Mouse (Mus musculus): ENCODE results near the gene Cyp2e1.

Cyp2e1 gene

DNA sequence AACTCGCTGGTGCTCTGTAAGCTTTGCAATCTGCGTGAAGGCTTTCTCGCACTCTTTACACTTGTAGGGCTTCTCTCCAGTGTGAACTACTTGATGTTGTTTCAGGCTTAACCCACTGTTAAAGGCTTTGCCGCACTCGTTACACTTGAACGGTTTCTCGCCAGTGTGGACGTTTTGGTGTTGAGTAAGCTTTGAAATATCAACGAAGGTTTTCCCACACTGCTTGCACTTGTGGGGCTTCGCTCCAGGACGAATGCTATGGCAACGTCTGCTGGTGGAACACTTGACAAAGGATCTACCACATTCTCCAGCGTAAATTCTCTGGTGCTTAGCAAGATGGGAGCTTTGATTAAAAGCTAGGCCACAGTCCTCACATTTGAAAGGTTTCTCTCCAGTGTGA lies 48.2 kb downstream of the Cyp2e1 start:
- DNase-seq = peak; percentile 12

DNA sequence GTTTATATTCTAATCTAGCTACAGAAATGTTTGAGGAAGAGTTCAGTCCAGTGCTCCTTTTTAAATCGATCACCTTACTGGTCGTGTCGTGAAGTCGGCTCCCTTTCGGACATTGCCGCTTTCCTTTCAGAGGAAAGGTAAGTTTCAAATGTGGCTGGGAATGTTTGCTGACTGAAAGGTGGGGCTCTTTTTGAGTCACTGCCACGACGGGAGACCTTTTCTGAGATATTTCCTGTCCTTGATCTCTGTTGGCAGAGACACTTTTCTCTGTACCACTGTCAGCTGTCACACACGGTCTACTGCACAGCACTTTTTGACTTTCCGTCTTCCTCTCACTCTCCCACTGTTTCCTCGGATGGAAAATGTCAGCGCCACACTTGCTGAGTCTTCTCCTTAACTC lies 49.3 kb downstream of the Cyp2e1 start:
- no peak for DNase-seq

DNA sequence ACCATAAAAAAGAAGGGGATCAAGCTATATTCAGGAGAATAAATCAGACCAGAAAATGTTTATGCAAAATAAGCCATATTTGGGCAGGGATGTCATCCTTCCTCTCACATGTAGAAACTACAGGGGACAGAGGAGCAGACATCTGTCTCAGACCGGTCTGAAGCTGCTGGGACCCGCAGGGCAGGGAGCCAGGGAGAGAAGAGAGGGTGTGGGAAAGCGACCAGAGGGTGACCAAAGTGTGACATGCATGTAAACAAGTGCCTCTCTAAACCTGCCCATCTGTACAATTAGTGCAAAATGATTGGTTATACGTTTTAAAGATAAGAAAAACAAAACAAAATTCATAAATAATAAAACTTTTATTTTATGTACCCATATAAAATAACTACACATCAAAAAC lies 56.6 kb downstream of the Cyp2e1 start:
- no peak for DNase-seq

DNA sequence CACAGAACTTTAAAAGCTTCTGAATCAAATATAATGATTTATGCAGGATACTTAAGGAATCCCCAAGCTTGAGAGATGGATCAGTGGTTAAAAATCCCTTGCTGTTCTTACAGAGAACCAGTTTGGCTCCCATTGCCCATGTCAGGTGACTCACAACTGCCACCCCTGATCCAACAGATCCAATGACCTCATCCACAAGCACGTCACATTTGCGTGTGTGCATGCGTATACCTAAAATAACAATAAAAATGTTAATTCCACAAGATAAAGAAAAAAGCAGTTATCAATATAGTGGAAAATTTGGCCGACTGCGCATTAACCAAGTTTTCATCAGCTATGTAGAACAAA lies 57.7 kb downstream of the Cyp2e1 start:
- DNase-seq = no peak

DNA sequence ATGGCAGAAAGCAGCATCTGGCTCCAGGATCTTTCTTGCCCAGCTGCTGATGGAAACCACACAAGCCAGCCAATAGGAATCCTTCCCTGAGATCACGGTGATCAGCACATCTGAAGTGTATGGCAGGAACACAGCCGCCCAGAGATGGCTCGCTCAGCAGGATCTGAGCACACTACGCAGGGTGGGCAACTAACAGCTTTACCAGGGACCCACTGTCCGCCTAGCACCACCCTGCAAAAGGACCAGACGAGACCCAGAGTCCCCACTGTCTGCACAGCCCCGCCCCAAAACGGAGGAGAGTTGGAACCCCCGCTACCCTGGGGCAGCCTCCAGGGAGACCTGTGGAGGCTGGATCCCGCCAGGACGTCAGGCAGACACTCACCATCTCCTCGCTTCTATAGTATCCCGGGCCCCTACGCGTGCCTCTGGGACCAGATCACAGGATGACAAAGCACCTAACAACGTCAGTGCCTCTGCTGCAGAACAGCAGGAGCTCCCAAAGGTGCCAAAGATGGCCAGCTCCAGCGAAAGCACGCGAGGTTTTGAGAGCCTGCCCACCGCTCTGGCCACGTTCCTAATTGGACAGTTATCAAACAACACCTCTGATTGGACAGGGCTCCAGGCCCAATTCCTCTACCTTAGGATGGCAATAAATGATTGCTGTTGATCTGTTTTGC lies 58.3 kb downstream of the Cyp2e1 start, which contains the start of gene Zfp941:
Zfp941 (minus strand) TSS at position 526 of the 677 bp plus-strand sequence.
- peak; percentile 72 for DNase-seq

DNA sequence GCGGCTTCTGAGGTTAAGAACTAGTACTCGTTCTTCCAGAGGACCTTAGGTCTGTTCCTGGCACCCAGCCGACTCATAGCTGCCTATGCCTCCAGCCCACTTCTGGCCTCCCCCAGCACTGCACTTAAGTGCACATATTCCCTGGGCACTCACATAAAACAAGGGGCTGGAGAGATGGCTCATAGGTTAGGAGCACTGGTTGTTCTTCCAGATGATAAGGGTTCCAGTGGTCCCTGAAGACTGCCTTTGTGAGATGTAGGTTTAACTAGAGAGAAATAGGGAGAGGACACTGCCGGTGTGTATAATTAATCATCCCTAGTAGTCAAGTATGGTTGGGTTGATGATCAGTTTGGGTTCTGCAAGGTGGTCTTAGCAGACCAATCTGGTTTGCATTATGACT lies 59.2 kb downstream of the Cyp2e1 start:
- no peak for DNase-seq

Measured in right cerebral cortex, postnatal 14 days (tissue).